8 mouse cellular contexts compared by ENCODE assay signal in genomic region chr6:48684319-48684718, GRCm38 (mm10). TPM values are rescaled to one million over a fixed set of nuclear protein-coding genes. Genes with fewer than 3 reads are reported as not detected.
DNase-seq lines count a peak whose midpoint lies in the region; ATAC-seq and TF ChIP-seq lines count a peak whose summit lies in the region.

Gene Gimap4, plus strand, starts transcription at chr6:48684549.

- intact Hi-C loops in left cerebral cortex, adult 2 months (cut with DNase I), result no loop called here

- TF ChIP-seq POLR2A in spleen, adult 2 months (IDR thresholded peaks at IDR 0.05; ENCODE audit: low read depth, low read length), result peak; percentile 28; the same call in 1 of the 2 replicates
- TF ChIP-seq POLR2A in cerebellum, adult 2 months (IDR thresholded peaks at IDR 0.05; ENCODE audit: borderline replicate concordance, insufficient read depth, low read length), result no peak

- DNase-seq in spleen, adult 2 months (ENCODE audit: low read depth in 1 of 2, low spot score in 2 of 2), result no peak
- no peak for DNase-seq in spleen, postnatal 36 days (ENCODE audit: low spot score in 2 of 2)
- DNase-seq in gonadal fat pad, adult 2 months (ENCODE audit: low read depth), result no peak
- no peak for DNase-seq in layer of hippocampus, adult 11-12 months (ENCODE audit: low spot score)
- DNase-seq in left cerebral cortex, adult 2 months (ENCODE audit: extremely low spot score in 1 of 2, low spot score in 2 of 2), result no peak
- DNase-seq in cerebellum, adult 2 months, result no peak

- peaks cover 6% of the 10 kb centered on the region for H3K36me3 ChIP-seq in spleen, adult 2 months (ENCODE audit: control insufficient read depth, insufficient read depth, low read length)
- H3K36me3 ChIP-seq in intestine, postnatal 0 days (ENCODE audit: control insufficient read depth, insufficient read depth), result no peaks in the 10 kb centered on the region
- no peaks in the 10 kb centered on the region for H3K36me3 ChIP-seq in stomach, embryonic 15.5 days

- no peak within 1 kb of the TSS for H3K9ac ChIP-seq in intestine, postnatal 0 days (ENCODE audit: low read depth, low read length)
- no peak within 1 kb of the TSS for H3K9ac ChIP-seq in stomach, embryonic 15.5 days

- peaks cover 25% of the 10 kb centered on the region for H3K4me1 ChIP-seq in spleen, adult 2 months (ENCODE audit: control insufficient read depth, insufficient read depth, insufficient read length)
- H3K4me1 ChIP-seq in intestine, postnatal 0 days (replicated peaks; ENCODE audit: control insufficient read depth, insufficient read depth, low read length), result no peaks in the 10 kb centered on the region
- no peaks in the 10 kb centered on the region for H3K4me1 ChIP-seq in stomach, embryonic 15.5 days
- H3K4me1 ChIP-seq in cerebellum, adult 2 months (ENCODE audit: control insufficient read depth, insufficient read depth, low read length), result no peaks in the 10 kb centered on the region; the same call in 1 of the 2 replicates

- H3K4me3 ChIP-seq in spleen, adult 2 months (ENCODE audit: extremely low read depth, insufficient read depth, insufficient read length), result peak within 1 kb of the TSS; percentile 73
- no peak within 1 kb of the TSS for H3K4me3 ChIP-seq in intestine, postnatal 0 days (ENCODE audit: low read depth, low read length)
- H3K4me3 ChIP-seq in stomach, embryonic 15.5 days (replicated peaks), result no peak within 1 kb of the TSS
- no peak within 1 kb of the TSS for H3K4me3 ChIP-seq in left cerebral cortex, adult 2 months
- H3K4me3 ChIP-seq in cerebellum, adult 2 months (replicated peaks; ENCODE audit: insufficient read depth, low read depth, low read length), result no peak within 1 kb of the TSS

- no peak for ATAC-seq in intestine, postnatal 0 days
- ATAC-seq in stomach, embryonic 15.5 days (ENCODE audit: insufficient read depth, low FRiP score, low read depth), result no peak

- no peak for TF ChIP-seq CTCF in spleen, adult 2 months (IDR thresholded peaks at IDR 0.05; ENCODE audit: extremely low read depth, insufficient read depth, insufficient read length, insufficient replicate concordance)
- TF ChIP-seq CTCF in intestine, postnatal 0 days (IDR thresholded peaks at IDR 0.05; ENCODE audit: low read depth), result no peak
- no peak for TF ChIP-seq CTCF in left cerebral cortex, adult 2 months (IDR thresholded peaks at IDR 0.05)
- TF ChIP-seq CTCF in cerebellum, adult 2 months (IDR thresholded peaks at IDR 0.05; ENCODE audit: borderline replicate concordance, insufficient read depth, low read depth, low read length), result no peak

- 0 out of 2 replicates have a peak within 1 kb of the TSS, but pooled peaks have one; percentile 17 for H3K4me2 ChIP-seq in intestine, postnatal 0 days (replicated peaks; ENCODE audit: low read depth)
- no peak within 1 kb of the TSS for H3K4me2 ChIP-seq in stomach, embryonic 15.5 days

- peak within 1 kb of the TSS; percentile 94 for H3K27ac ChIP-seq in spleen, adult 2 months (ENCODE audit: insufficient read depth, low read length)
- no peak within 1 kb of the TSS; the same call in 1 of the 2 replicates for H3K27ac ChIP-seq in intestine, postnatal 0 days (ENCODE audit: low read depth, low read length)
- no peak within 1 kb of the TSS for H3K27ac ChIP-seq in stomach, embryonic 15.5 days
- no peak within 1 kb of the TSS for H3K27ac ChIP-seq in left cerebral cortex, adult 2 months
- no peak within 1 kb of the TSS for H3K27ac ChIP-seq in cerebellum, adult 2 months (ENCODE audit: insufficient read depth, low read length)

- 28% methylated on average over 5 of the region's 5 CpGs for WGBS in spleen, adult 2 months
- 63% methylated on average over 5 of the region's 5 CpGs for WGBS in intestine, postnatal 0 days
- 60% methylated on average over 5 of the region's 5 CpGs for WGBS in stomach, embryonic 15.5 days
- WGBS in cerebellum, adult 2 months, result 82% methylated on average over 5 of the region's 5 CpGs

- H3K27me3 ChIP-seq in spleen, adult 2 months (ENCODE audit: control insufficient read depth, insufficient read depth, low read length), result no peaks in the 10 kb centered on the region
- no peaks in the 10 kb centered on the region for H3K27me3 ChIP-seq in intestine, postnatal 0 days (replicated peaks; ENCODE audit: control insufficient read depth, insufficient read depth, low read length)
- H3K27me3 ChIP-seq in stomach, embryonic 15.5 days (replicated peaks), result no peaks in the 10 kb centered on the region
- H3K27me3 ChIP-seq in cerebellum, adult 2 months (ENCODE audit: control insufficient read depth, insufficient read depth, low read length), result no peaks in the 10 kb centered on the region

- no peaks in the 10 kb centered on the region for H3K9me3 ChIP-seq in intestine, postnatal 0 days (ENCODE audit: control insufficient read depth)
- H3K9me3 ChIP-seq in stomach, embryonic 15.5 days, result no peaks in the 10 kb centered on the region

RNA-seq across cellular contexts. Expression of gene Gimap4, which starts in this region (rescaled TPM):
- polyA plus RNA-seq in spleen, adult 2 months (2012; rRNA removed), result 66.3 and 73.5 TPM in 2 replicates
- 9.8 and 13.8 TPM in 2 replicates for polyA plus RNA-seq in gonadal fat pad, adult 2 months (2012; rRNA removed)
- polyA plus RNA-seq in intestine, postnatal 0 days (2015; fragmentation: Nextera tagmentation; extraction: Ambion mirVana), result 9.6 and 11.3 TPM in 2 replicates
- 20.1 and 22.0 TPM in 2 replicates for polyA plus RNA-seq in stomach, embryonic 15.5 days (2015; fragmentation: Nextera tagmentation; extraction: Ambion mirVana)
- total RNA-seq in left cerebral cortex, adult 2 months (2021), result under 1 TPM in 1 of 2 experiments, not detected in 1; 0.33 TPM
- polyA plus RNA-seq in cerebellum, adult 2 months (2012; rRNA removed), result 0.54 and 0.74 TPM in 2 replicates
